Mouse (Mus musculus): ENCODE data around the gene Actg1.

GRCm38 (mm10) chr11:120377337-120377736 lies 29.0 kb upstream of the Actg1 start:
- TF ChIP-seq CTCF (IDR thresholded peaks at IDR 0.05; ENCODE audit: low read depth) (no peak), EP300 (IDR thresholded peaks at IDR 0.05; ENCODE audit: low read depth) (no peak)
